8 mouse cellular contexts compared by ENCODE assay signal in the genomic region with DNA sequence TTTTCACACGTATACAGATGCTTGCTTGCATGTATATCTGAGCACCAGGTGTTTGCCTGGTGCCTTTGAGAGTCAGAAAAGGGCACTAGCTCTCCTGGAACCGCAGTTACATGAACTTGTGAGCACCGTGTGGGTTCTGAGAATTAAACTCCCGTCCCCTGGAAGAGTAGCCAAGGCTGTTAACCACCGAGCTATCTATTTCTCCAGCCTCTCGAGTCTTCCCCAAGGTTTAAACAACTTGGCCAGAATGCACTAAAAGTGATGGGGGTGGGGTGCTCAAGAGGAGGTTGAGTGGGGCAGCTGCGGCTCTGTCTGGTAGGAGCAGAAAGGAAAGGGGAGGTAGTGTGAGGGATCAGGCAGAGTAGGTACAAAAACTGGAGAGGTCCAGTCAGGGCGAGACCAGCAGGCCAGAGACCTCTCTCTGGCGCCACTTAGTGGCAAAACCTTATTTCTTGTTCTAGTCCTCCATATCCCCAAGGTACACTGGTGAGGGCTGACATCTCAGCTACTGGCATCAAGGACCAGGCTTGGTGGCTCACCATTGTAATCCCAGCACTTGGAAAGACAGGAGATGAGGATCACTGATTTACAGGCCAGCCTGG. TPM values are rescaled to one million over a fixed set of nuclear protein-coding genes. Genes with fewer than 3 reads are reported as not detected.
A peak's percentile ranks its signal among the peaks of the same experiment; 100 is the strongest.
DNase-seq lines count a peak whose midpoint lies in the region; ATAC-seq lines count a peak whose summit lies in the region.

No protein-coding gene starts in this region.

- H3K9ac ChIP-seq in heart, embryonic 16.5 days (ENCODE audit: low read length), result peak overlapping the region; percentile 51

- peak; percentile 44 for ATAC-seq in heart, embryonic 16.5 days (replicated peaks; ENCODE audit: extremely low read depth, insufficient read depth, low FRiP score)

- H3K27ac ChIP-seq in forebrain, embryonic 10.5 days, result peak overlapping the region; percentile 69
- peak overlapping the region; percentile 65 for H3K27ac ChIP-seq in heart, embryonic 16.5 days (ENCODE audit: low read length)

- no peak overlapping the region for H3K4me3 ChIP-seq in forebrain, embryonic 10.5 days
- H3K4me3 ChIP-seq in heart, embryonic 16.5 days (ENCODE audit: low read length), result peak overlapping the region; percentile 8; the same call in 1 of the 2 replicates

- WGBS in forebrain, embryonic 10.5 days, result 32% methylated on average over 9 of the region's 9 CpGs
- WGBS in heart, embryonic 16.5 days, result 16% methylated on average over 9 of the region's 9 CpGs

- peak overlapping the region; percentile 51 for H3K4me2 ChIP-seq in heart, embryonic 16.5 days (ENCODE audit: low read depth, low read length)

- H3K4me1 ChIP-seq in forebrain, embryonic 10.5 days, result peaks cover 36% of the 10 kb centered on the region
- peaks cover 27% of the 10 kb centered on the region for H3K4me1 ChIP-seq in heart, embryonic 16.5 days (ENCODE audit: control insufficient read depth, insufficient read depth, low read length)

- H3K27me3 ChIP-seq in forebrain, embryonic 10.5 days (ENCODE audit: poor library complexity, severe bottlenecking), result peaks cover 22% of the 10 kb centered on the region
- no peaks in the 10 kb centered on the region for H3K27me3 ChIP-seq in heart, embryonic 16.5 days (ENCODE audit: control insufficient read depth, insufficient read depth, low read length)

- peak; percentile 70 for DNase-seq in Muller cell, postnatal 12 days (ENCODE audit: inconsistent ontology term)
- DNase-seq in c-Kit-positive CD71-positive TER-119-negative erythroid progenitor cells, embryonic 14.5 days (ENCODE audit: low read depth), result peak; percentile 81
- peak; percentile 72 for DNase-seq in forebrain, embryonic 10.5 days (ENCODE audit: extremely low spot score, low spot score)
- peak; percentile 66 to 81 for DNase-seq in kidney, postnatal 4 days
- peak; percentile 79 to 91 for DNase-seq in lung, adult 18-20 months
- peak; percentile 81 for DNase-seq in retina, postnatal 1 day
- peak; percentile 79 for DNase-seq in yolk sac, embryonic 10.5 days (ENCODE audit: low spot score)

- H3K9me3 ChIP-seq in forebrain, embryonic 10.5 days, result no peaks in the 10 kb centered on the region
- H3K9me3 ChIP-seq in heart, embryonic 16.5 days (replicated peaks; ENCODE audit: control insufficient read depth, low read length), result no peaks in the 10 kb centered on the region

- H3K36me3 ChIP-seq in forebrain, embryonic 10.5 days (replicated peaks), result no peaks in the 10 kb centered on the region
- no peaks in the 10 kb centered on the region for H3K36me3 ChIP-seq in heart, embryonic 16.5 days (ENCODE audit: control insufficient read depth, insufficient read depth)

RNA-seq across cellular contexts. Expression of gene Actb, which starts 25.6 kb away (rescaled TPM):
- polyA plus RNA-seq in forebrain, embryonic 10.5 days (2016; fragmentation: Nextera tagmentation; extraction: Ambion mirVana), result 12,867 and 12,868 TPM in 2 replicates
- polyA plus RNA-seq in heart, embryonic 16.5 days (2015; fragmentation: Nextera tagmentation; extraction: Ambion mirVana), result 5,062 and 5,724 TPM in 2 replicates

RNA-seq across cellular contexts. Expression of gene Fscn1, which starts 28.0 kb away (rescaled TPM):
- 676 and 689 TPM in 2 replicates for polyA plus RNA-seq in forebrain, embryonic 10.5 days (2016; fragmentation: Nextera tagmentation; extraction: Ambion mirVana)
- polyA plus RNA-seq in heart, embryonic 16.5 days (2015; fragmentation: Nextera tagmentation; extraction: Ambion mirVana), result 115 and 129 TPM in 2 replicates

RNA-seq across cellular contexts. Expression of gene Fbxl18, which starts 37.0 kb away (rescaled TPM):
- 24.2 and 25.1 TPM in 2 replicates for polyA plus RNA-seq in forebrain, embryonic 10.5 days (2016; fragmentation: Nextera tagmentation; extraction: Ambion mirVana)
- polyA plus RNA-seq in heart, embryonic 16.5 days (2015; fragmentation: Nextera tagmentation; extraction: Ambion mirVana), result 7.5 and 8.3 TPM in 2 replicates
